Mouse (Mus musculus): ENCODE measurements around the gene Tmem120b.

DNA sequence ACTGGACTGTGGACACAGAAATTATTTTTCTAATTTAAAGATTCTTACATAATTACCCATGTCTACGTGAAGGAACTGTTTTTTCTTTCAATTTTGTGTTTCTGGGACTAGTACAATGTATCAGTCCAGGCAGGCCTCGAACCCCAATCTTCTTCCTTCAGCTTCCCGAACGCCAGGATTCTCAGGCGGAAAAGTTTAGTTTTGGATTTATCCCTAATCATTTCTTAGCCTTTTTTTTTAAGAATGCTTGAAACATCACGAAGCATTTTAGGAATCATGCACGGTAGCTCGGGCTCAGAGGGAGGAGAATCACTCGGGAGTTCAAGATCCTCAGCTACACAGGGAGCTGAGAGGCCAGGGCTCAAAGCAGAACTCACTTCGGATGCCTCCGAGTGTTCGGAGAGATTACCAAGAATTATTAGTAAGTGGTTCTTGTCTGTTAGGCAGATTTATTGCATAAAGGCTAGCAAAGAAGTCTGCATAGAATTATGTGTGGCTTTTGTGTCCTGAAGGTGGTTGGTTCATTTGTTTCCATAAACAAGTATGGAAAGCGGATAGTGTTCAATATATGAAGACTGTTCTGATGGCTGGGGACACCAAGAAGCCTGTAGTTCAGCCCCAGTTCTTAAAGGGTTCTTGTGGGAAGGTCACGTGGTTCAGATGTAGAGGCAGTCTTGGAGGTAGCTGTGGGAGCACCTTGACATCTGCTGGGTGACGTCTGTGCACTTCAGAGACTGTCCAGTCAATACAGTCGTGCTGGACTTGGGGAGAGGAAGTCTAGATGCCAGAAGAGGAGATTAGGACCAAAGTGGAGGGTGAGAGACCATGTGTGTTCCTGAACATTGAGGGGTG lies 9.7 kb upstream of the Tmem120b start:
- TF ChIP-seq POLR2A (IDR thresholded peaks at IDR 0.05; ENCODE audit: control insufficient read depth in 1 of 2, insufficient read depth in 1 of 2, low read depth in 1 of 2, low read length in 2 of 2, poor library complexity in 1 of 2) (peak in 1 of 2 experiments; percentile 33; a peak in 1 of 4 replicates), POLR2AphosphoS5 (IDR thresholded peaks at IDR 0.05; ENCODE audit: borderline replicate concordance, low read depth, low read length) (no peak; the same call in 1 of the 2 replicates), JUND (IDR thresholded peaks at IDR 0.05; ENCODE audit: low read depth, low read length) (peak; percentile 42; the same call in 1 of the 2 replicates), CHD1 (IDR thresholded peaks at IDR 0.05; ENCODE audit: low read depth, low read length) (0 out of 2 replicates have a peak, but pooled peaks have one; percentile 5), CTCF (IDR thresholded peaks at IDR 0.05 in 2 of 3, conservative IDR thresholded peaks at IDR 0.05 in 1 of 3; ENCODE audit: control insufficient read depth in 1 of 3, insufficient read depth in 1 of 3, low read depth in 2 of 3, low read length in 3 of 3, poor library complexity in 1 of 3, severe bottlenecking in 1 of 3) (no peak), BHLHE40 (IDR thresholded peaks at IDR 0.05; ENCODE audit: borderline replicate concordance, low read depth, low read length) (peak; percentile 46; the same call in 1 of the 2 replicates), GATA1 (IDR thresholded peaks at IDR 0.05; ENCODE audit: low read depth, low read length) (no peak)
